Mouse (Mus musculus): Measurements from ENCODE around the gene Diaph2. TPM values are rescaled to one million over a fixed set of nuclear protein-coding genes. Genes with fewer than 3 reads are reported as not detected.

Diaph2 gene
- polyA plus RNA-seq, 1 experiment = 3.6 TPM

- TF ChIP-seq POLR2A (IDR thresholded peaks at IDR 0.05; ENCODE audit: control insufficient read depth, low read depth, low read length) (no peak), CTCF (IDR thresholded peaks at IDR 0.05; ENCODE audit: control insufficient read depth, insufficient read depth, insufficient replicate concordance, low read depth, low read length) (no peak)
- Histone ChIP-seq H3K4me3 (ENCODE audit: control insufficient read depth, low read depth, low read length) (no peak overlapping the region), H3K36me3 (ENCODE audit: control insufficient read depth, insufficient read depth, low read length) (no peaks in the 10 kb centered on the region)
Observed at GRCm38 (mm10) chrX:130212227-130212626, 462.7 kb downstream of the Diaph2 start.

GRCm38 (mm10) chrX:130212759-130213158, 463.2 kb downstream of the Diaph2 start:
- TF ChIP-seq CTCF (IDR thresholded peaks at IDR 0.05; ENCODE audit: control insufficient read depth, insufficient read depth, insufficient replicate concordance, low read depth, low read length) = no peak
- no peak overlapping the region for H3K4me3 ChIP-seq (ENCODE audit: control insufficient read depth, low read depth, low read length)
- H3K36me3 ChIP-seq (ENCODE audit: control insufficient read depth, insufficient read depth, low read length) = no peaks in the 10 kb centered on the region
- H3K4me1 ChIP-seq (ENCODE audit: control insufficient read depth, insufficient read depth, low read length) = no peaks in the 10 kb centered on the region
- H3K27ac ChIP-seq (ENCODE audit: control insufficient read depth, insufficient read depth, low read depth, low read length) = no peak overlapping the region
- no peaks in the 10 kb centered on the region for H3K27me3 ChIP-seq (ENCODE audit: control insufficient read depth, insufficient read depth, low read length)

More at GRCm38 (mm10) chrX:130212227-130212626, 462.7 kb downstream of the Diaph2 start:
- H3K27me3 ChIP-seq (ENCODE audit: control insufficient read depth, insufficient read depth, low read length) = no peaks in the 10 kb centered on the region
- no peak overlapping the region for H3K27ac ChIP-seq (ENCODE audit: control insufficient read depth, insufficient read depth, low read depth, low read length)
- H3K4me1 ChIP-seq (ENCODE audit: control insufficient read depth, insufficient read depth, low read length) = no peaks in the 10 kb centered on the region

GRCm38 (mm10) chrX:130230045-130230444, 480.5 kb downstream of the Diaph2 start:
- Histone ChIP-seq H3K27me3 (ENCODE audit: control insufficient read depth, insufficient read depth, low read length) (no peaks in the 10 kb centered on the region), H3K36me3 (ENCODE audit: control insufficient read depth, insufficient read depth, low read length) (no peaks in the 10 kb centered on the region), H3K27ac (ENCODE audit: control insufficient read depth, insufficient read depth, low read depth, low read length) (no peak overlapping the region), H3K4me3 (ENCODE audit: control insufficient read depth, low read depth, low read length) (no peak overlapping the region), H3K4me1 (ENCODE audit: control insufficient read depth, insufficient read depth, low read length) (no peaks in the 10 kb centered on the region)
- TF ChIP-seq CTCF (IDR thresholded peaks at IDR 0.05; ENCODE audit: control insufficient read depth, insufficient read depth, insufficient replicate concordance, low read depth, low read length) (no peak), POLR2A (IDR thresholded peaks at IDR 0.05; ENCODE audit: control insufficient read depth, low read depth, low read length) (no peak)

- Histone ChIP-seq H3K4me1 (ENCODE audit: control insufficient read depth, insufficient read depth, low read length) (no peaks in the 10 kb centered on the region), H3K27me3 (ENCODE audit: control insufficient read depth, insufficient read depth, low read length) (no peaks in the 10 kb centered on the region), H3K27ac (ENCODE audit: control insufficient read depth, insufficient read depth, low read depth, low read length) (no peak overlapping the region), H3K4me3 (ENCODE audit: control insufficient read depth, low read depth, low read length) (no peak overlapping the region), H3K36me3 (ENCODE audit: control insufficient read depth, insufficient read depth, low read length) (no peaks in the 10 kb centered on the region)
- TF ChIP-seq CTCF (IDR thresholded peaks at IDR 0.05; ENCODE audit: control insufficient read depth, insufficient read depth, insufficient replicate concordance, low read depth, low read length) (no peak), POLR2A (IDR thresholded peaks at IDR 0.05; ENCODE audit: control insufficient read depth, low read depth, low read length) (no peak)
Observed at GRCm38 (mm10) chrX:130235167-130235566, 485.6 kb downstream of the Diaph2 start.

GRCm38 (mm10) chrX:130246652-130247051, 497.1 kb downstream of the Diaph2 start:
- TF ChIP-seq CTCF (IDR thresholded peaks at IDR 0.05; ENCODE audit: control insufficient read depth, insufficient read depth, insufficient replicate concordance, low read depth, low read length) (no peak), POLR2A (IDR thresholded peaks at IDR 0.05; ENCODE audit: control insufficient read depth, low read depth, low read length) (no peak)
- H3K4me3 ChIP-seq (ENCODE audit: control insufficient read depth, low read depth, low read length) = no peak overlapping the region
- H3K27me3 ChIP-seq (ENCODE audit: control insufficient read depth, insufficient read depth, low read length) = no peaks in the 10 kb centered on the region
- H3K36me3 ChIP-seq (ENCODE audit: control insufficient read depth, insufficient read depth, low read length) = no peaks in the 10 kb centered on the region
- no peak overlapping the region for H3K27ac ChIP-seq (ENCODE audit: control insufficient read depth, insufficient read depth, low read depth, low read length)
- no peaks in the 10 kb centered on the region for H3K4me1 ChIP-seq (ENCODE audit: control insufficient read depth, insufficient read depth, low read length)

GRCm38 (mm10) chrX:130253664-130254063, 504.1 kb downstream of the Diaph2 start:
- no peak overlapping the region for H3K4me3 ChIP-seq (ENCODE audit: control insufficient read depth, low read depth, low read length)
- no peaks in the 10 kb centered on the region for H3K27me3 ChIP-seq (ENCODE audit: control insufficient read depth, insufficient read depth, low read length)
- no peaks in the 10 kb centered on the region for H3K4me1 ChIP-seq (ENCODE audit: control insufficient read depth, insufficient read depth, low read length)
- no peaks in the 10 kb centered on the region for H3K36me3 ChIP-seq (ENCODE audit: control insufficient read depth, insufficient read depth, low read length)
- H3K27ac ChIP-seq (ENCODE audit: control insufficient read depth, insufficient read depth, low read depth, low read length) = no peak overlapping the region
- TF ChIP-seq POLR2A (IDR thresholded peaks at IDR 0.05; ENCODE audit: control insufficient read depth, low read depth, low read length) (no peak), CTCF (IDR thresholded peaks at IDR 0.05; ENCODE audit: control insufficient read depth, insufficient read depth, insufficient replicate concordance, low read depth, low read length) (no peak)

GRCm38 (mm10) chrX:130265707-130266106, 516.2 kb downstream of the Diaph2 start:
- no peaks in the 10 kb centered on the region for H3K4me1 ChIP-seq (ENCODE audit: control insufficient read depth, insufficient read depth, low read length)
- no peak overlapping the region for H3K27ac ChIP-seq (ENCODE audit: control insufficient read depth, insufficient read depth, low read depth, low read length)
- no peak overlapping the region for H3K4me3 ChIP-seq (ENCODE audit: control insufficient read depth, low read depth, low read length)
- TF ChIP-seq POLR2A (IDR thresholded peaks at IDR 0.05; ENCODE audit: control insufficient read depth, low read depth, low read length) (no peak), CTCF (IDR thresholded peaks at IDR 0.05; ENCODE audit: control insufficient read depth, insufficient read depth, insufficient replicate concordance, low read depth, low read length) (no peak)
- H3K27me3 ChIP-seq (ENCODE audit: control insufficient read depth, insufficient read depth, low read length) = no peaks in the 10 kb centered on the region
- H3K36me3 ChIP-seq (ENCODE audit: control insufficient read depth, insufficient read depth, low read length) = no peaks in the 10 kb centered on the region

GRCm38 (mm10) chrX:130279144-130279543, 529.6 kb downstream of the Diaph2 start:
- Histone ChIP-seq H3K27me3 (ENCODE audit: control insufficient read depth, insufficient read depth, low read length) (no peaks in the 10 kb centered on the region), H3K27ac (ENCODE audit: control insufficient read depth, insufficient read depth, low read depth, low read length) (no peak overlapping the region), H3K36me3 (ENCODE audit: control insufficient read depth, insufficient read depth, low read length) (no peaks in the 10 kb centered on the region), H3K4me3 (ENCODE audit: control insufficient read depth, low read depth, low read length) (no peak overlapping the region), H3K4me1 (ENCODE audit: control insufficient read depth, insufficient read depth, low read length) (no peaks in the 10 kb centered on the region)
- TF ChIP-seq POLR2A (IDR thresholded peaks at IDR 0.05; ENCODE audit: control insufficient read depth, low read depth, low read length) (no peak), CTCF (IDR thresholded peaks at IDR 0.05; ENCODE audit: control insufficient read depth, insufficient read depth, insufficient replicate concordance, low read depth, low read length) (no peak)

Data from testis, adult 2 months (tissue).